8 mouse cellular contexts compared by ENCODE assay signal in genomic region chr12:80060338-80060737, GRCm38 (mm10). TPM values are rescaled to one million over a fixed set of nuclear protein-coding genes. Genes with fewer than 3 reads are reported as not detected.
DNase-seq lines count a peak whose midpoint lies in the region; ATAC-seq and TF ChIP-seq lines count a peak whose summit lies in the region.

No protein-coding gene starts in this region.

- no peak overlapping the region for H3K4me3 ChIP-seq in embryonic facial prominence, embryonic 14.5 days (ENCODE audit: low read depth, low read length)
- no peak overlapping the region for H3K4me3 ChIP-seq in intestine, postnatal 0 days (ENCODE audit: low read depth, low read length)
- no peak overlapping the region for H3K4me3 ChIP-seq in liver, embryonic 11.5 days (ENCODE audit: low read depth, low read length)

- H3K4me2 ChIP-seq in embryonic facial prominence, embryonic 14.5 days (ENCODE audit: low read depth, low read length) = no peak overlapping the region
- H3K4me2 ChIP-seq in intestine, postnatal 0 days (replicated peaks; ENCODE audit: low read depth) = no peak overlapping the region
- no peak overlapping the region for H3K4me2 ChIP-seq in liver, embryonic 11.5 days

- no peaks in the 10 kb centered on the region for H3K27me3 ChIP-seq in embryonic facial prominence, embryonic 14.5 days (replicated peaks; ENCODE audit: control insufficient read depth, insufficient read depth, low read length)
- no peaks in the 10 kb centered on the region for H3K27me3 ChIP-seq in intestine, postnatal 0 days (replicated peaks; ENCODE audit: control insufficient read depth, insufficient read depth, low read length)
- H3K27me3 ChIP-seq in splenic B cell, adult 2 months (ENCODE audit: control insufficient read depth, insufficient read depth, low read length, poor library complexity, severe bottlenecking) = no peaks in the 10 kb centered on the region
- no peaks in the 10 kb centered on the region for H3K27me3 ChIP-seq in liver, embryonic 11.5 days (replicated peaks; ENCODE audit: control insufficient read depth, insufficient read depth, low read length)

- ATAC-seq in embryonic facial prominence, embryonic 14.5 days (ENCODE audit: low read depth) = no peak
- peak; percentile 14; the same call in 1 of the 2 replicates for ATAC-seq in intestine, postnatal 0 days
- ATAC-seq in liver, embryonic 11.5 days (replicated peaks; ENCODE audit: low FRiP score) = no peak

- peak overlapping the region; percentile 1; the same call in 1 of the 2 replicates for H3K27ac ChIP-seq in embryonic facial prominence, embryonic 14.5 days (replicated peaks; ENCODE audit: low read depth, low read length)
- peak overlapping the region; percentile 57; the same call in 1 of the 2 replicates for H3K27ac ChIP-seq in intestine, postnatal 0 days (ENCODE audit: low read depth, low read length)
- no peak overlapping the region for H3K27ac ChIP-seq in liver, embryonic 11.5 days (ENCODE audit: low read depth, low read length)

- no peak overlapping the region for H3K9ac ChIP-seq in embryonic facial prominence, embryonic 14.5 days (ENCODE audit: low read depth, low read length)
- no peak overlapping the region for H3K9ac ChIP-seq in intestine, postnatal 0 days (ENCODE audit: low read depth, low read length)
- H3K9ac ChIP-seq in liver, embryonic 11.5 days (ENCODE audit: low read depth, low read length) = no peak overlapping the region

- TF ChIP-seq CTCF in intestine, postnatal 0 days (IDR thresholded peaks at IDR 0.05; ENCODE audit: low read depth) = no peak

- no peaks in the 10 kb centered on the region for H3K36me3 ChIP-seq in embryonic facial prominence, embryonic 14.5 days (ENCODE audit: control insufficient read depth, insufficient read depth, low read length)
- H3K36me3 ChIP-seq in intestine, postnatal 0 days (ENCODE audit: control insufficient read depth, insufficient read depth) = no peaks in the 10 kb centered on the region
- no peaks in the 10 kb centered on the region for H3K36me3 ChIP-seq in splenic B cell, adult 2 months (ENCODE audit: control insufficient read depth, insufficient read depth, low read length, poor library complexity, severe bottlenecking)
- no peaks in the 10 kb centered on the region for H3K36me3 ChIP-seq in liver, embryonic 11.5 days (ENCODE audit: control insufficient read depth, insufficient read depth, low read length)

- peak; percentile 29 for DNase-seq in lung, postnatal 36 days
- DNase-seq in lung, postnatal 25 days (ENCODE audit: low spot score) = no peak
- DNase-seq in embryonic facial prominence, embryonic 14.5 days (ENCODE audit: low spot score) = peak; percentile 43
- DNase-seq in splenic B cell, adult 2 months (ENCODE audit: low read depth, low spot score) = peak; percentile 70
- DNase-seq in liver, embryonic 11.5 days (ENCODE audit: low spot score) = no peak
- no peak for DNase-seq in frontal cortex, postnatal 10 days (ENCODE audit: low spot score in 2 of 2)
- no peak for DNase-seq in frontal cortex, postnatal 25 days (ENCODE audit: low spot score in 2 of 2)

- peaks cover 46% of the 10 kb centered on the region for H3K4me1 ChIP-seq in embryonic facial prominence, embryonic 14.5 days (ENCODE audit: control insufficient read depth, insufficient read depth, low read length)
- peaks cover 11% of the 10 kb centered on the region for H3K4me1 ChIP-seq in intestine, postnatal 0 days (replicated peaks; ENCODE audit: control insufficient read depth, insufficient read depth, low read length)
- H3K4me1 ChIP-seq in liver, embryonic 11.5 days (replicated peaks; ENCODE audit: control insufficient read depth, insufficient read depth, low read length) = peaks cover 43% of the 10 kb centered on the region

- no peaks in the 10 kb centered on the region for H3K9me3 ChIP-seq in embryonic facial prominence, embryonic 14.5 days (ENCODE audit: control insufficient read depth, low read length)
- no peaks in the 10 kb centered on the region for H3K9me3 ChIP-seq in intestine, postnatal 0 days (ENCODE audit: control insufficient read depth)
- H3K9me3 ChIP-seq in liver, embryonic 11.5 days (ENCODE audit: control insufficient read depth, low read length) = no peaks in the 10 kb centered on the region

- 51% methylated on average over 9 of the region's 9 CpGs for WGBS in embryonic facial prominence, embryonic 14.5 days
- WGBS in intestine, postnatal 0 days = 47% methylated on average over 9 of the region's 9 CpGs
- WGBS in liver, embryonic 11.5 days = 47% methylated on average over 9 of the region's 9 CpGs

RNA-seq across cellular contexts. Expression of gene Zfp36l1, which starts 52.5 kb away (rescaled TPM):
- polyA plus RNA-seq in embryonic facial prominence, embryonic 14.5 days (2014; fragmentation: Nextera tagmentation; extraction: Ambion mirVana) = 145 and 151 TPM in 2 replicates
- 77.9 and 80.7 TPM in 2 replicates for polyA plus RNA-seq in intestine, postnatal 0 days (2015; fragmentation: Nextera tagmentation; extraction: Ambion mirVana)
- 69.6 and 72.7 TPM in 2 replicates for polyA plus RNA-seq in liver, embryonic 11.5 days (2014; fragmentation: Nextera tagmentation; extraction: Ambion mirVana)

Comparison
In these comparisons a context has a peak if more than half of its experiments do, and no peak if none do; other contexts are left out.
1. DNase-seq: peak in lung, postnatal 36 days (single experiment), embryonic facial prominence, embryonic 14.5 days (single experiment) and splenic B cell, adult 2 months (single experiment); none in lung, postnatal 25 days (single experiment), liver, embryonic 11.5 days (single experiment), frontal cortex, postnatal 10 days (0 of 2) and frontal cortex, postnatal 25 days (0 of 2).